Mouse (Mus musculus) megakaryocyte, adult 5-6 weeks (primary cell): ENCODE data around the gene Adh1. TPM values are rescaled to one million over a fixed set of nuclear protein-coding genes. Genes with fewer than 3 reads are reported as not detected.

Source experiments
- ATAC-seq: 2 replicates; pipeline ENCODE4 v1.8.0; 2016; ENCODE audit warnings: mild to moderate bottlenecking, inconsistent platforms; ENCODE audit not compliant: poor library complexity, severe bottlenecking
- total RNA-seq, 2 experiments: library from RNA; stranded (forward) in 1 of 2; stranded (reverse) in 1 of 2; fragments of 153-499, 151-499 nt in 1 of 2; fragments of 221-1000, 200-1000 nt in 1 of 2; gene quantifications; 2 replicates each; pipeline versions ENCODE4 v1.2.3 to v1.2.4; 2015 to 2017

The Adh1 gene
- total RNA-seq (2015): 0.96 TPM in 1 of 2 replicates, not detected in the other
- not detected in 2 replicates for total RNA-seq (2017)

GRCm38 (mm10) chr3:138260721-138261669 lies at the start of gene Adh1:
TSS of gene Adh1 (plus strand) at chr3:138260991.
- ATAC-seq: no peak

- no peak for ATAC-seq
These were observed 48.3 kb upstream of the Adh1 start for GRCm38 (mm10) chr3:138212431-138212951.

- ATAC-seq: no peak
These were observed 45.3 kb upstream of the Adh1 start for GRCm38 (mm10) chr3:138215395-138215989.

GRCm38 (mm10) chr3:138216091-138216490 lies 44.7 kb upstream of the Adh1 start:
- no peak for ATAC-seq

- ATAC-seq: no peak
These were observed 43.0 kb upstream of the Adh1 start, which contains the start of gene Adh7 for GRCm38 (mm10) chr3:138217631-138218264. TSS of gene Adh7 (plus strand) at chr3:138217760.

GRCm38 (mm10) chr3:138221116-138221515 lies 39.7 kb upstream of the Adh1 start:
- no peak for ATAC-seq

GRCm38 (mm10) chr3:138222511-138222910 lies 38.3 kb upstream of the Adh1 start:
- ATAC-seq: no peak

GRCm38 (mm10) chr3:138222952-138223351 lies 37.8 kb upstream of the Adh1 start:
- peak; percentile 77 for ATAC-seq

GRCm38 (mm10) chr3:138224363-138224954 lies 36.3 kb upstream of the Adh1 start:
- ATAC-seq: no peak

- ATAC-seq: no peak
These were observed 35.5 kb upstream of the Adh1 start for GRCm38 (mm10) chr3:138225331-138225730.

- ATAC-seq: no peak
These were observed 34.9 kb upstream of the Adh1 start for GRCm38 (mm10) chr3:138225853-138226252.

- ATAC-seq: no peak
These were observed 34.3 kb upstream of the Adh1 start for GRCm38 (mm10) chr3:138226476-138226875.

- no peak for ATAC-seq
These were observed 33.7 kb upstream of the Adh1 start for GRCm38 (mm10) chr3:138227082-138227481.

GRCm38 (mm10) chr3:138227782-138228181 lies 33.0 kb upstream of the Adh1 start:
- no peak for ATAC-seq

- ATAC-seq: no peak
These were observed 31.3 kb upstream of the Adh1 start for GRCm38 (mm10) chr3:138229448-138229847.

GRCm38 (mm10) chr3:138230266-138230665 lies 30.5 kb upstream of the Adh1 start:
- ATAC-seq: no peak

GRCm38 (mm10) chr3:138231531-138231930 lies 29.3 kb upstream of the Adh1 start:
- no peak for ATAC-seq

GRCm38 (mm10) chr3:138236546-138237163 lies 24.1 kb upstream of the Adh1 start:
- no peak for ATAC-seq

- no peak for ATAC-seq
These were observed 22.7 kb upstream of the Adh1 start for GRCm38 (mm10) chr3:138238046-138238445.

GRCm38 (mm10) chr3:138239461-138239860 lies 21.3 kb upstream of the Adh1 start:
- no peak for ATAC-seq
